Mouse (Mus musculus) liver, embryonic 14.5 days (tissue): ENCODE data around the gene Srms. TPM values are rescaled to one million over a fixed set of nuclear protein-coding genes. Genes with fewer than 3 reads are reported as not detected.

Experiments used
- ATAC-seq: fragments of 200-750 bp; cut with Nextera tagmentation; 2 replicates; pipeline ENCODE4 v1.8.0; 2017; ENCODE audit warnings: moderate number of reproducible peaks, mild to moderate bottlenecking, moderate library complexity; ENCODE audit not compliant: insufficient read depth
- DNase-seq, 3 experiments: peaks; one replicate each; pipeline ENCODE4 v3.0.0-alpha.2; 2012 to 2013; ENCODE audit warnings: low read depth in 3 of 3, low spot score in 3 of 3
- H3K27ac ChIP-seq: fragments of 300-500 bp; sonication (generic); 2 replicates; pipeline ENCODE4 v1.5.1; 2014; ENCODE audit warnings: moderate library complexity, mild to moderate bottlenecking, control low read depth, inconsistent platforms
- H3K27me3 ChIP-seq: fragments of 300-500 bp; sonication (generic); 2 replicates; pipeline ENCODE4 v1.6.1; 2014; ENCODE audit warnings: mild to moderate bottlenecking, low read length, moderate library complexity; ENCODE audit not compliant: control insufficient read depth, insufficient read depth
- H3K36me3 ChIP-seq: fragments of 300-500 bp; sonication (generic); replicated peaks from 2 replicates; pipeline ENCODE4 v1.6.1; 2014; ENCODE audit warnings: low read depth; ENCODE audit not compliant: control insufficient read depth, insufficient read depth
- H3K4me1 ChIP-seq, 2 experiments: fragments of 200-500 bp in 1 of 2; fragments of 300-500 bp in 1 of 2; sonication (generic) in 1 of 2; replicated peaks; 2 replicates each; pipeline ENCODE4 v1.6.1; 2012 to 2014; ENCODE audit warnings: antibody characterized with exemption in 1 of 2, inconsistent platforms in 1 of 2, low read length in 1 of 2; ENCODE audit not compliant: control insufficient read depth in 2 of 2, insufficient read depth in 2 of 2
- H3K4me2 ChIP-seq: fragments of 300-500 bp; sonication (generic); 2 replicates; pipeline ENCODE4 v1.6.1; 2014; ENCODE audit warnings: low read depth, mild to moderate bottlenecking, control low read depth, moderate library complexity
- H3K4me3 ChIP-seq, 2 experiments: fragments of 200-500 bp in 1 of 2; fragments of 300-500 bp in 1 of 2; sonication (generic) in 1 of 2; 2 replicates each; pipeline ENCODE4 v1.5.1; 2012 to 2014; ENCODE audit warnings: low read depth in 2 of 2, low read length in 2 of 2, mild to moderate bottlenecking in 2 of 2, control low read depth in 1 of 2, inconsistent platforms in 1 of 2, moderate library complexity in 1 of 2; ENCODE audit not compliant: insufficient read depth in 1 of 2
- H3K9ac ChIP-seq: fragments of 300-500 bp; sonication (generic); replicated peaks from 2 replicates; pipeline ENCODE4 v1.6.1; 2014; ENCODE audit warnings: mild to moderate bottlenecking, control low read depth, moderate library complexity
- H3K9me3 ChIP-seq: fragments of 300-500 bp; sonication (generic); 2 replicates; pipeline ENCODE4 v1.6.1; 2016; ENCODE audit warnings: low read length, mixed read lengths; ENCODE audit not compliant: control insufficient read depth
- CTCF ChIP-seq: IDR thresholded peaks from 2 replicates; pipeline ENCODE4 v1.5.1; 2016; ENCODE audit warnings: antibody characterized with exemption, low read depth, control low read depth
- EP300 ChIP-seq: IDR thresholded peaks from 2 replicates; pipeline ENCODE4 v1.6.1; 2016; ENCODE audit warnings: antibody characterized with exemption, low read depth
- WGBS: fragments of 180-500 bp; shearing (Covaris S2); extraction: QIAGEN DNeasy Blood & Tissue Kit; methylation state at CpG from one replicate; pipeline ENCODE4 v1.1.7; 2014; ENCODE audit not compliant: insufficient replicate concordance; 5-methylcytosine and 5-hydroxymethylcytosine counted together
- polyA plus RNA-seq, 2 experiments: library from polyadenylated mRNA; depleted of rRNA in 1 of 2; stranded (reverse) in 1 of 2; unstranded in 1 of 2; fragments of >200 nt; fragmentation: Nextera tagmentation in 1 of 2; extraction: Ambion mirVana in 1 of 2; gene quantifications; 2 replicates each; pipeline versions ENCODE4 v1.2.1 to v1.2.3; 2012 to 2014

Gene Srms
- polyA plus RNA-seq, 2 experiments, result 0.15 to 0.22 TPM

DNA sequence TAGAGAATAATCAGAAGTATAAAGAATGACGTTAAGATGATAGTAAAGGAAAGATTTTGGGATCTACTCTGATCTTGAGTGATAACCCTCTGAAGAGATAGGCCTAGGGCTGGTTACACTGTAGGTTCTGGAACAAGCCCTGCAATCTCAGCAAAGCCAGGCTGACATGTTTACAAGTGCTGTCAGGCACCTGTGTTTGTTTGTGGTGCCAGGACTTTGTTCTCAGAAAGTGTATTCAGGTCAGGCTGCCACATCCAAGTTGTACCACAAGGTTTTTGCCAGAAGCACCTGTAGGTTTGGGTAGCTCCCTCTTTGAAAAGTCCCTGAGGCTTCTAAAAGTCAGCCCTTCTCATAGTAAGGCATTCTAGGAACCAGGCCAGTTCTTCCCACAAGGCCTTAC is 23.7 kb downstream of the Srms start:
- Histone ChIP-seq H3K9ac (no peak overlapping the region), H3K27ac (no peak overlapping the region), H3K9me3 (no peaks in the 10 kb centered on the region), H3K4me1 (peaks cover 8 to 11% of the 10 kb centered on the region in 2 experiments), H3K36me3 (no peaks in the 10 kb centered on the region), H3K27me3 (no peaks in the 10 kb centered on the region), H3K4me2 (no peak overlapping the region), H3K4me3 (no peak overlapping the region)
- ATAC-seq (no peak), DNase-seq (no peak)
- 58% methylated on average over 1 of the region's 1 CpGs for WGBS
- TF ChIP-seq CTCF (no peak), EP300 (no peak)

- H3K36me3 ChIP-seq, result no peaks in the 10 kb centered on the region
- WGBS, result 68% methylated on average over 2 of the region's 2 CpGs
- peak overlapping the region; percentile 96 for H3K4me2 ChIP-seq
- no peaks in the 10 kb centered on the region for H3K9me3 ChIP-seq
- TF ChIP-seq EP300, result no peak
- TF ChIP-seq CTCF, result no peak
- peak overlapping the region; percentile 42; the same call in 1 of the 2 replicates for H3K27ac ChIP-seq
- H3K9ac ChIP-seq, result peak overlapping the region; percentile 25
- no peak for DNase-seq
- no peak for ATAC-seq
- peak overlapping the region in 1 of 2 experiments; percentile 71; a peak in 2 of 4 replicates for H3K4me3 ChIP-seq
- no peaks in the 10 kb centered on the region for H3K27me3 ChIP-seq
- H3K4me1 ChIP-seq, result peaks cover 8 to 11% of the 10 kb centered on the region in 2 experiments
Observed at GRCm38 (mm10) chr2:181188681-181189080, 24.3 kb downstream of the Srms start.

DNA sequence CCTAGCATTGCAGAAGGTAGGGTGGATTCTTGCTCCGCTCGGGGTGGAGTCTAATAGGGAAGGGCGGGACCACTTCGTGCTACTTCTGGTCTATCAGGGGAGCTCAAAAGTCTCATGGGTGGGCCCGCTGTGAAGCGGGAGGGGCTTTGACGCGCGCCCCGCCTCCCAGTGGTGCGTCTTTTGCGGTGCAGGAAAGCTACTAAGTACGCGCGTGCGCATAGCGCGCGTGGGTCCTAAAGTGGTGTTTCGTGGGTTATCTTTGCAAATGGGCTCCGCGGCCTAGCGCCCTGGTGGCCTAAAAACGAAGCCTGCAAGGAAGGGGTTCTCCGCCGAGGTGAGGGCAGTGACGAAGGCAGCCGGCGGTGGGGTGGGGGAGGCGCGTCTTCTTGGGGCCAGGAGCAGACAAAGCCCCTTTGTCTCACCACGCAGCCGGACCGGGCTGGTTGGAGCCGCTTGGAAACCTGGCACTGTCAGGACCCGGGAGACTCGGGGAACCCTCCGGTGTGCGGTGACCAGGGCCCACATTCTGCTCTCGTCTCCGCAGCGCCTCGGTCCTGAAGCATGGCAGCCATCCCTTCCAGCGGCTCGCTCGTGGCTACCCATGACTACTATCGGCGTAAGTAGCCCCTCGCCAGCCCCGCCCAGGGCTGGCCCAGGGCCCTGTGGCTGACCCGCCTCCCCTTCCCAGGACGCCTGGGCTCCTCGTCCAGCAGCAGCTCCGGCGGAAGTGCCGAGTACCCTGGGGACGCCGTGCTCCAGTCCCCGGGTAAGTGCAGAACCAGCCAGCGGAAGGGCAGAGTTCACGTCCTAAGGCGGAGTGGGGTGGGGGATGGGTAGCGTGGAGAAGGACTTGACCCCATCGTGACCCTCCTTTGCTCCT is 25.6 kb downstream of the Srms start, which contains the start of gene Ppdpf:
Gene Ppdpf, plus strand, starts transcription at position 127 of the 880 bp plus-strand sequence.
- H3K36me3 ChIP-seq, result no peaks in the 10 kb centered on the region
- H3K9me3 ChIP-seq, result no peaks in the 10 kb centered on the region
- peak; percentile 57 for TF ChIP-seq CTCF
- TF ChIP-seq EP300, result 0 out of 2 replicates have a peak, but pooled peaks have one; percentile 6
- peak within 1 kb of the TSS; percentile 96 for H3K4me2 ChIP-seq
- peak; percentile 91 to 94 (median 94) for DNase-seq
- H3K4me3 ChIP-seq, result peak within 1 kb of the TSS; percentile 71 to 80
- no peaks in the 10 kb centered on the region for H3K27me3 ChIP-seq
- H3K9ac ChIP-seq, result peak within 1 kb of the TSS; percentile 91
- peak; percentile 97 for ATAC-seq
- under 1% methylated on average over 64 of the region's 64 CpGs for WGBS
- peaks cover 8 to 11% of the 10 kb centered on the region in 2 experiments for H3K4me1 ChIP-seq
- H3K27ac ChIP-seq, result peak within 1 kb of the TSS; percentile 57

- ATAC-seq, result peak; percentile 82
- WGBS, result under 1% methylated on average over 14 of the region's 14 CpGs
- Histone ChIP-seq H3K27ac (peak overlapping the region; percentile 57), H3K9ac (peak overlapping the region; percentile 58), H3K27me3 (no peaks in the 10 kb centered on the region), H3K36me3 (no peaks in the 10 kb centered on the region), H3K4me3 (peak overlapping the region; percentile 71 to 80), H3K4me1 (peaks cover 8 to 11% of the 10 kb centered on the region in 2 experiments), H3K9me3 (no peaks in the 10 kb centered on the region), H3K4me2 (peak overlapping the region; percentile 96)
- TF ChIP-seq CTCF (peak; percentile 100), EP300 (no peak)
- DNase-seq, result peak; percentile 72 to 80 (median 78)
Observed at GRCm38 (mm10) chr2:181186635-181187034, 26.4 kb downstream of the Srms start.

DNA sequence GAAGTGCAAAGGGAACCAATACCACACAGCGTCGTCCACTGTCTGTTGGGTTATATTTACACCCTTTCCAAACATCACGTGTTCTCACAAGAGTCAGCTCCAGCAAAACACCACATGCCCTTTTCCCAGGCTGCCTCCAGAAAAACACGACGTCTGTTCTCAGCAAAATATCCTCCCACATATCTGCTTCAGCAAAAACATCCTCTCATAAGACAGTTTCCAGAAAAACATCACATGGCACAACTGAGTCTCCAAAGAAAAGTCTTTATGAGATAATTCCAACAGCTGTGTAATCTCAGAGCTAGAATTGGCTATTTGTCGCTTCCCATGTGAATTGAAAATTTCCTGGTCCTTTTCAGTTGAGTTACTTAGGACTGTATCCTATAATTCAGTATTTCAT is 32.1 kb downstream of the Srms start:
- ATAC-seq, result no peak
- no peak overlapping the region for H3K9ac ChIP-seq
- WGBS, result 52% methylated on average over 6 of the region's 6 CpGs
- no peak for DNase-seq
- no peak for TF ChIP-seq CTCF
- TF ChIP-seq EP300, result no peak
- no peak overlapping the region for H3K4me3 ChIP-seq
- H3K36me3 ChIP-seq, result no peaks in the 10 kb centered on the region
- no peaks in the 10 kb centered on the region for H3K4me1 ChIP-seq
- H3K4me2 ChIP-seq, result no peak overlapping the region
- no peak overlapping the region for H3K27ac ChIP-seq
- no peaks in the 10 kb centered on the region for H3K27me3 ChIP-seq
- no peaks in the 10 kb centered on the region for H3K9me3 ChIP-seq
